Mouse (Mus musculus): ENCODE data around the gene Hhip. TPM values are rescaled to one million over a fixed set of nuclear protein-coding genes. Genes with fewer than 3 reads are reported as not detected.

Hhip gene
- total and polyA plus RNA-seq, 2 experiments from 2014 or later, result 0.08 to 0.11 TPM

DNA sequence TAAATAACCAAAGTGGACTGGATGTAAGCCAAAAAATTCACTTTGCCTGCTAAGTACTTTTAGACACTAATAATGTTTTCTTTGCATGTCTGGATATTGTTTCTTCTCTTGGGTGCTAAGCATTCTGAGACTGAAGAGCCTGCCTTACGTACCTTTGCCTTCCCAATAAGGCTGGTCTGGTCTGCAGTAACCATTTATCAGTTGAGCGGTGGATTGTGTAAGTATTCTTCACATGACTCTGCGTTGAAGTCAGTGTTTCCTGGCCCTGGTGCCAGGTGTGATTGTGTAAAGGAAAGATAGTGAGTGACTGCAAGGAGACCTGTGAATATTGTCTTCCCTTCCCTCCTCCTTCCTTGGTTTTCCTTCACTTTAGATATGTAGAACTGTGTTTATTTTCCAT is 107.4 kb downstream of the Hhip start:
- WGBS, result 47% methylated on average over 3 of the region's 3 CpGs
- no peak for TF ChIP-seq EP300 (IDR thresholded peaks at IDR 0.05; ENCODE audit: low read depth)
- TF ChIP-seq CTCF (IDR thresholded peaks at IDR 0.05; ENCODE audit: low read depth), result no peak
- H3K9me3 ChIP-seq (replicated peaks; ENCODE audit: control insufficient read depth, low read length), result no peaks in the 10 kb centered on the region
- no peaks in the 10 kb centered on the region for H3K27me3 ChIP-seq (ENCODE audit: control insufficient read depth, insufficient read depth, low read length)
- no peaks in the 10 kb centered on the region for H3K4me1 ChIP-seq (ENCODE audit: control insufficient read depth, insufficient read depth)
- H3K4me2 ChIP-seq (ENCODE audit: low read depth, low read length), result no peak overlapping the region
- DNase-seq (ENCODE audit: low spot score), result no peak
- no peaks in the 10 kb centered on the region for H3K36me3 ChIP-seq (replicated peaks; ENCODE audit: control insufficient read depth, insufficient read depth, low read length)
- H3K27ac ChIP-seq (ENCODE audit: low read depth), result no peak overlapping the region
- no peak overlapping the region for H3K9ac ChIP-seq (replicated peaks; ENCODE audit: low read depth, low read length)
- no peak overlapping the region for H3K4me3 ChIP-seq (ENCODE audit: low read depth, low read length)
- no peak for ATAC-seq (ENCODE audit: insufficient read depth, low read depth)

DNA sequence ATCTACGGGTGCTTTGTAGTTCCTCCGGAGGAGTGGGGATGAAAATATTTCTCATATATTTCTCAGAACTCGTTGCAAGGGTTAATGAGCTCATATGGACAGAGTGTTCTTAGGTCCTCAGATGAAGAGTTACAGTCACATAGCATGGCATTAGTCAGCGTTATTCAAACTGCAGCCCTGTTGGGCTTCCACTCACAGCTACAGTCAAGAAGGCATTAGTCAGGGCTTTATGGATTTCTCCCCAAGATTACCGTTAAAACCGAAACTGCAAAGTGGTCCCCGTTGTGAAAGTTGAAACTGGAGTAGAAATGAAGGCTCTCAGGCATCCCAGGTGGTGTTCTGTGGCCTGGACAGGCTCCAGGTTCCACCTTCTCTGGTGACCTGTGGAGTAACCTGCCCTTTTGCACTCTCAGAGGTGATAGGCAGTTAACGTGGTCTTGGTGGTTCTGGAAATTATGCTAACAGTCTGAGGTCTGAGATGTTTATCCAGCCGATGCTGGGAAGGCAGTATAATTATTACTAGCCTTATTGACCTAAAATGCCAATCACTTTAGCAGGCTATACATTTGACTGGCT is 112.2 kb downstream of the Hhip start:
- Histone ChIP-seq H3K27me3 (ENCODE audit: control insufficient read depth, insufficient read depth, low read length) (no peaks in the 10 kb centered on the region), H3K27ac (ENCODE audit: low read depth) (no peak overlapping the region), H3K9me3 (replicated peaks; ENCODE audit: control insufficient read depth, low read length) (no peaks in the 10 kb centered on the region), H3K4me3 (ENCODE audit: low read depth, low read length) (no peak overlapping the region), H3K36me3 (replicated peaks; ENCODE audit: control insufficient read depth, insufficient read depth, low read length) (no peaks in the 10 kb centered on the region), H3K4me2 (ENCODE audit: low read depth, low read length) (no peak overlapping the region), H3K4me1 (ENCODE audit: control insufficient read depth, insufficient read depth) (no peaks in the 10 kb centered on the region), H3K9ac (replicated peaks; ENCODE audit: low read depth, low read length) (no peak overlapping the region)
- DNase-seq (ENCODE audit: low spot score) (no peak), ATAC-seq (ENCODE audit: insufficient read depth, low read depth) (no peak)
- TF ChIP-seq CTCF (IDR thresholded peaks at IDR 0.05; ENCODE audit: low read depth) (no peak), EP300 (IDR thresholded peaks at IDR 0.05; ENCODE audit: low read depth) (no peak)
- 75% methylated on average over 9 of the region's 9 CpGs for WGBS

DNA sequence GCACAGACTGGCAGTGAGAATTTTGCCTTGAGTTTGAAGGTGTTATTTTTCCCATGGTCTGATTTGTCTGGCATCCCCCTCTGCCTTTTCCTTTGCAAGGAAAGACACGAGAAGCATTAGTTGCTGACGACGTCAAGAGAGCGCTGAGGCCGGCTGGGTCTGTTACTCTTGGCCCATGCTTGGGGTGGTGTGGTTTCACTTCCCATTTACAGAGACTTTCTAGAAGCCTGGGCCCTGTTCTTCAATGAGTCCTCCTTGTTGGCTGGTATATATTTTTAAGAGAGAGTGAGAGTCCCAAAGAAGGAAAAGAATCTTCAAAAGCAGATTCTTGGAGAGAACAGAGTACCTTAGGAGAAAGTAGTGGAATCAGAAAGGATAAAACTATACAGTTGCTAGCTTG is 116.7 kb downstream of the Hhip start:
- 73% methylated on average over 5 of the region's 5 CpGs for WGBS
- TF ChIP-seq CTCF (IDR thresholded peaks at IDR 0.05; ENCODE audit: low read depth) (no peak), EP300 (IDR thresholded peaks at IDR 0.05; ENCODE audit: low read depth) (no peak)
- Histone ChIP-seq H3K4me2 (ENCODE audit: low read depth, low read length) (no peak overlapping the region), H3K27ac (ENCODE audit: low read depth) (no peak overlapping the region), H3K9ac (replicated peaks; ENCODE audit: low read depth, low read length) (no peak overlapping the region), H3K4me1 (ENCODE audit: control insufficient read depth, insufficient read depth) (no peaks in the 10 kb centered on the region), H3K27me3 (ENCODE audit: control insufficient read depth, insufficient read depth, low read length) (no peaks in the 10 kb centered on the region), H3K36me3 (replicated peaks; ENCODE audit: control insufficient read depth, insufficient read depth, low read length) (no peaks in the 10 kb centered on the region), H3K4me3 (ENCODE audit: low read depth, low read length) (no peak overlapping the region), H3K9me3 (replicated peaks; ENCODE audit: control insufficient read depth, low read length) (0 out of 2 replicates have a peak, but pooled peaks cover 3% of the 10 kb centered on the region)
- ATAC-seq (ENCODE audit: insufficient read depth, low read depth) (no peak), DNase-seq (ENCODE audit: low spot score) (no peak)

DNA sequence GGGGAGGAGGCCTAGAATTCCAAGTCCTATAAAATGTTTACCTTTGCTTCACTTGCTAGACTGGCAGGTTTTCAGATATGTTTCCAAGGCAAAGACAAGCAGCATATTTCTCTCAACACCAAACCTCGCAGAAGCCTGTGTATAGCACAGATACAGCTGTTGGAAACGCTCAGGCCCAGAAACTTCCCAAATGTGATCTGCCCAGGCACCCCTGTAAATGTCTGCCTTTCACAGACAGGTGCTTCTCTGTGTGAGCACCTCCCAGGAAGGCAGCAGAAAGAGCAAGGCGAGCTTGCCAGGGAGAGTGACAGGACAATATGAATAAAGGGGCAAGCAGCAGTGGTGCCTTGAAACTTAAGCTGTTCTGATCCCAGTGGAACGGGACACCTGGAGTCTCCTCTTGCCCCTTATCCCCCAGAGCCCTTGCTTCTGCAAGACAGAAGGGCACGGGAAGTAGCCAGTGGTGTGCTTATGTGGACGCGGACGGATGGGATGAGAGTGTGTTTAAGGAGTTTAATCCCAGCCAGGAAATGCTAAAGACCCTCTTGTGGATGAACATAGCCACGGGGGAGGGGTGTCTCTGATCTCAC is 120.9 kb downstream of the Hhip start:
- no peak overlapping the region for H3K27ac ChIP-seq (ENCODE audit: low read depth)
- 0 out of 2 replicates have a peak, but pooled peaks cover 3% of the 10 kb centered on the region for H3K9me3 ChIP-seq (replicated peaks; ENCODE audit: control insufficient read depth, low read length)
- no peaks in the 10 kb centered on the region for H3K36me3 ChIP-seq (replicated peaks; ENCODE audit: control insufficient read depth, insufficient read depth, low read length)
- TF ChIP-seq EP300 (IDR thresholded peaks at IDR 0.05; ENCODE audit: low read depth) (no peak), CTCF (IDR thresholded peaks at IDR 0.05; ENCODE audit: low read depth) (no peak)
- H3K27me3 ChIP-seq (ENCODE audit: control insufficient read depth, insufficient read depth, low read length), result no peaks in the 10 kb centered on the region
- H3K4me3 ChIP-seq (ENCODE audit: low read depth, low read length), result no peak overlapping the region
- DNase-seq (ENCODE audit: low spot score) (no peak), ATAC-seq (ENCODE audit: insufficient read depth, low read depth) (no peak)
- no peak overlapping the region for H3K9ac ChIP-seq (replicated peaks; ENCODE audit: low read depth, low read length)
- no peaks in the 10 kb centered on the region for H3K4me1 ChIP-seq (ENCODE audit: control insufficient read depth, insufficient read depth)
- H3K4me2 ChIP-seq (ENCODE audit: low read depth, low read length), result no peak overlapping the region
- 68% methylated on average over 9 of the region's 9 CpGs for WGBS

DNA sequence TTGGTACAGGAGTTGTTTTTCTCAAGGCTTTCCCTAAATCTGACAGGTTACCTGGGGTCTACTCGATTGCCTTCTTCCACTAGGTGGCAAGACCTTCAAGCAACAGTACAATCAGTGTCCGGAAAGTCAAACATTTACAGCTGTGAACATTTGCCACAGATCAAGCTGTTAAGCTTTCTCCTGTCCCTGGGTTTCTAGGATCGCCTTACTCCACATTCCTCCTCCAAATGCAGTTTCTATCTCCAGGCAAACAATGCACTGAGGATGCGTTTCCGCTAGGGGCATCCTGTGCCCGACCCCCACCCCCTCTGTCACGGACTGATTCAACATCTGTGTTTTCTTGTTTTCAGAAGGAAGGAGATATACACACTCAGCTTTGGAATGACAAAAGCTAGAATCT is 122.0 kb downstream of the Hhip start:
- Histone ChIP-seq H3K4me2 (ENCODE audit: low read depth, low read length) (no peak overlapping the region), H3K4me1 (ENCODE audit: control insufficient read depth, insufficient read depth) (no peaks in the 10 kb centered on the region), H3K4me3 (ENCODE audit: low read depth, low read length) (no peak overlapping the region), H3K36me3 (replicated peaks; ENCODE audit: control insufficient read depth, insufficient read depth, low read length) (no peaks in the 10 kb centered on the region), H3K9ac (replicated peaks; ENCODE audit: low read depth, low read length) (no peak overlapping the region), H3K9me3 (replicated peaks; ENCODE audit: control insufficient read depth, low read length) (0 out of 2 replicates have a peak, but pooled peaks cover 3% of the 10 kb centered on the region), H3K27me3 (ENCODE audit: control insufficient read depth, insufficient read depth, low read length) (no peaks in the 10 kb centered on the region), H3K27ac (ENCODE audit: low read depth) (no peak overlapping the region)
- ATAC-seq (ENCODE audit: insufficient read depth, low read depth) (no peak; the same call in 1 of the 2 replicates), DNase-seq (ENCODE audit: low spot score) (peak; percentile 5)
- 35% methylated on average over 7 of the region's 7 CpGs for WGBS
- no peak for TF ChIP-seq CTCF (IDR thresholded peaks at IDR 0.05; ENCODE audit: low read depth)
- no peak for TF ChIP-seq EP300 (IDR thresholded peaks at IDR 0.05; ENCODE audit: low read depth)

DNA sequence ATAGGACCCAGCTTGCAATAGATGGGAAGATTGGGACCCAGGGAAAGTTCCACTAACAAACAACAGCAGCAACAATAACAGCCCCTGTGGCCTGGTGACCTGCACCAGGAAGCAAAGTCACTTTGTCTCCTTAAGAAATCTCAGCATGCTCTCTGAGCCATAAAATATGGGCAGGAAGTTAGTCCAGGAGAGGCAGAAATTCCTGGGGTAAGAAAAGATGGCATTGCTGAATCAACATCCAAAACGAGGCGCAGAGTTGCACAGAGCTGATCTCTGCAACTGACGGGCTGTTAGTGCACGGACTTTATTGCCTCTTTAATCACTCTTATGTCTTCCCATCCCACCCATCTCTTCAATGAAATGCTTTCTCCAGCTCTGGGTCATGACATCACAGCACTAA is 128.6 kb downstream of the Hhip start:
- no peak overlapping the region for H3K4me2 ChIP-seq (ENCODE audit: low read depth, low read length)
- H3K27me3 ChIP-seq (ENCODE audit: control insufficient read depth, insufficient read depth, low read length), result no peaks in the 10 kb centered on the region
- H3K36me3 ChIP-seq (replicated peaks; ENCODE audit: control insufficient read depth, insufficient read depth, low read length), result no peaks in the 10 kb centered on the region
- H3K9ac ChIP-seq (replicated peaks; ENCODE audit: low read depth, low read length), result no peak overlapping the region
- H3K4me1 ChIP-seq (ENCODE audit: control insufficient read depth, insufficient read depth), result no peaks in the 10 kb centered on the region
- no peaks in the 10 kb centered on the region for H3K9me3 ChIP-seq (replicated peaks; ENCODE audit: control insufficient read depth, low read length)
- H3K27ac ChIP-seq (ENCODE audit: low read depth), result no peak overlapping the region
- 48% methylated on average over 4 of the region's 4 CpGs for WGBS
- TF ChIP-seq EP300 (IDR thresholded peaks at IDR 0.05; ENCODE audit: low read depth), result no peak
- no peak for TF ChIP-seq CTCF (IDR thresholded peaks at IDR 0.05; ENCODE audit: low read depth)
- no peak overlapping the region for H3K4me3 ChIP-seq (ENCODE audit: low read depth, low read length)
- DNase-seq (ENCODE audit: low spot score), result no peak
- ATAC-seq (ENCODE audit: insufficient read depth, low read depth), result no peak

Data from heart, postnatal 0 days (tissue).